Mouse (Mus musculus): Measurements from ENCODE around the gene Fscn2.
"Not testable (repeated sequence)": the region's sequence is repeated elsewhere in the genome, so short reads cannot be mapped to it uniquely, and the experiment has no call there.

The Fscn2 gene

GRCm38 (mm10) chr11:120345067-120345681 lies 16.2 kb upstream of the Fscn2 start:
- DNase-seq (ENCODE audit: low read depth, low spot score): no peak

GRCm38 (mm10) chr11:120346383-120347034 lies 14.8 kb upstream of the Fscn2 start:
- DNase-seq (ENCODE audit: low read depth, low spot score): not testable (repeated sequence)

GRCm38 (mm10) chr11:120347301-120347700 lies 14.0 kb upstream of the Fscn2 start:
- no peak for DNase-seq (ENCODE audit: low read depth, low spot score)

GRCm38 (mm10) chr11:120347791-120348683 lies 13.3 kb upstream of the Fscn2 start, which contains the start of gene Actg1:
TSS of gene Actg1 (minus strand) at chr11:120348542.
- DNase-seq (ENCODE audit: low read depth, low spot score): peak; percentile 88

GRCm38 (mm10) chr11:120348684-120349370 lies 12.5 kb upstream of the Fscn2 start:
- DNase-seq (ENCODE audit: low read depth, low spot score): peak; percentile 58

GRCm38 (mm10) chr11:120349371-120349985 lies 11.9 kb upstream of the Fscn2 start:
- DNase-seq (ENCODE audit: low read depth, low spot score): peak; percentile 28

GRCm38 (mm10) chr11:120349986-120350702 lies 11.2 kb upstream of the Fscn2 start:
- peak; percentile 70 for DNase-seq (ENCODE audit: low read depth, low spot score)

GRCm38 (mm10) chr11:120350711-120351110 lies 10.6 kb upstream of the Fscn2 start:
- DNase-seq (ENCODE audit: low read depth, low spot score): no peak

GRCm38 (mm10) chr11:120351250-120352092 lies 9.9 kb upstream of the Fscn2 start:
- no peak for DNase-seq (ENCODE audit: low read depth, low spot score)

- DNase-seq (ENCODE audit: low read depth, low spot score): not testable (repeated sequence)
These were observed 9.3 kb upstream of the Fscn2 start for GRCm38 (mm10) chr11:120352093-120352350.

- no peak for DNase-seq (ENCODE audit: low read depth, low spot score)
These were observed 8.6 kb upstream of the Fscn2 start for GRCm38 (mm10) chr11:120352571-120353290.

GRCm38 (mm10) chr11:120353500-120354303 lies 7.6 kb upstream of the Fscn2 start:
- DNase-seq (ENCODE audit: low read depth, low spot score): no peak

- no peak for DNase-seq (ENCODE audit: low read depth, low spot score)
These were observed 6.7 kb upstream of the Fscn2 start for GRCm38 (mm10) chr11:120354304-120355276.

GRCm38 (mm10) chr11:120355277-120356039 lies 5.9 kb upstream of the Fscn2 start:
- DNase-seq (ENCODE audit: low read depth, low spot score): no peak

GRCm38 (mm10) chr11:120356319-120356840 lies 5.0 kb upstream of the Fscn2 start:
- no peak for DNase-seq (ENCODE audit: low read depth, low spot score)

GRCm38 (mm10) chr11:120356900-120357299 lies 4.4 kb upstream of the Fscn2 start:
- DNase-seq (ENCODE audit: low read depth, low spot score): no peak

Measured in brain, embryonic 18.5 days (tissue).